Comparison of ENCODE assay signal across 8 mouse cellular contexts in genomic region chr6:119479876-119480705, GRCm38 (mm10). TPM values are rescaled to one million over a fixed set of nuclear protein-coding genes. Genes with fewer than 3 reads are reported as not detected.
A peak's percentile ranks its signal among the peaks of the same experiment; 100 is the strongest.
DNase-seq lines count a peak whose midpoint lies in the region; ATAC-seq lines count a peak whose summit lies in the region.

No protein-coding gene starts in this region.

- H3K9ac ChIP-seq in hindbrain, embryonic 14.5 days: peak overlapping the region; percentile 94

- H3K4me3 ChIP-seq in hindbrain, embryonic 14.5 days (replicated peaks; ENCODE audit: low read length): peak overlapping the region; percentile 94
- peak overlapping the region; percentile 95 for H3K4me3 ChIP-seq in megakaryocyte, embryonic 14.5 days (replicated peaks)

- H3K27ac ChIP-seq in hindbrain, embryonic 14.5 days: peak overlapping the region; percentile 100

- WGBS in hindbrain, embryonic 14.5 days: under 1% methylated on average over 60 of the region's 70 CpGs

- DNase-seq in R1 (ENCODE audit: low read depth, low spot score): peak; percentile 84
- peak; percentile 63 for DNase-seq in cerebellum, adult 8-10 months
- DNase-seq in frontal cortex, postnatal 10 days (ENCODE audit: low spot score in 2 of 2): peak; percentile 48 to 60
- DNase-seq in hindbrain, embryonic 14.5 days (ENCODE audit: low spot score): no peak
- peak; percentile 39 to 48 for DNase-seq in left cerebral cortex, adult 8-10 months (ENCODE audit: low spot score in 2 of 2)
- peak; percentile 57 for DNase-seq in right cerebral cortex, postnatal 25 days
- DNase-seq in urinary bladder, postnatal 25 days (ENCODE audit: low spot score): peak; percentile 50

- ATAC-seq in hindbrain, embryonic 14.5 days (ENCODE audit: low FRiP score): peak; percentile 10; the same call in 1 of the 2 replicates

- no peaks in the 10 kb centered on the region for H3K9me3 ChIP-seq in hindbrain, embryonic 14.5 days (ENCODE audit: control insufficient read depth, low read length)
- H3K9me3 ChIP-seq in megakaryocyte, embryonic 14.5 days: no peaks in the 10 kb centered on the region

- H3K36me3 ChIP-seq in hindbrain, embryonic 14.5 days (replicated peaks; ENCODE audit: control insufficient read depth, insufficient read depth): peaks cover 22% of the 10 kb centered on the region
- peaks cover 20% of the 10 kb centered on the region for H3K36me3 ChIP-seq in megakaryocyte, embryonic 14.5 days (replicated peaks; ENCODE audit: low read length)

- peak overlapping the region; percentile 97 for H3K4me2 ChIP-seq in hindbrain, embryonic 14.5 days (replicated peaks)

- no peaks in the 10 kb centered on the region for H3K27me3 ChIP-seq in hindbrain, embryonic 14.5 days (ENCODE audit: control insufficient read depth, insufficient read depth, low read length)
- no peaks in the 10 kb centered on the region for H3K27me3 ChIP-seq in megakaryocyte, embryonic 14.5 days (replicated peaks)

- peaks cover 30% of the 10 kb centered on the region for H3K4me1 ChIP-seq in hindbrain, embryonic 14.5 days (replicated peaks; ENCODE audit: control insufficient read depth, insufficient read depth, low read length)
- peaks cover 71% of the 10 kb centered on the region for H3K4me1 ChIP-seq in megakaryocyte, embryonic 14.5 days

RNA-seq across cellular contexts. Expression of gene Fbxl14, which starts 0.6 kb away (rescaled TPM):
- 3.1 and 4.6 TPM in 2 replicates for polyA plus RNA-seq in hindbrain, embryonic 14.5 days (2014; fragmentation: Nextera tagmentation; extraction: Ambion mirVana)
- 10 to 100 TPM; 31.1 to 35.0 (median 32.7) TPM for total RNA-seq in left cerebral cortex, adult 8-10 months (2022)
- 21.7 and 35.8 TPM in 2 replicates for polyA plus RNA-seq in megakaryocyte, embryonic 14.5 days (2012; ENCODE audit: insufficient read depth, low replicate concordance)
